Mouse (Mus musculus) neural tube, embryonic 15.5 days (tissue): ENCODE data around the gene Hmbs. TPM values are rescaled to one million over a fixed set of nuclear protein-coding genes. Genes with fewer than 3 reads are reported as not detected.
"Not testable (repeated sequence)": the region's sequence is repeated elsewhere in the genome, so short reads cannot be mapped to it uniquely, and the experiment has no call there.

Experiments used
- ATAC-seq: fragments of 200-750 bp; cut with Nextera tagmentation; 2 replicates; pipeline ENCODE4 v1.8.0; 2017; ENCODE audit warnings: mild to moderate bottlenecking, moderate TSS enrichment, moderate library complexity; ENCODE audit not compliant: low FRiP score
- H3K27ac ChIP-seq: fragments of 300-500 bp; sonication (generic); replicated peaks from 2 replicates; pipeline ENCODE4 v1.5.1; 2015; ENCODE audit warnings: mild to moderate bottlenecking, inconsistent platforms
- H3K27me3 ChIP-seq: fragments of 300-500 bp; sonication (generic); replicated peaks from 2 replicates; pipeline ENCODE4 v1.6.1; 2015; ENCODE audit warnings: inconsistent platforms
- H3K36me3 ChIP-seq: fragments of 300-500 bp; sonication (generic); 2 replicates; pipeline ENCODE4 v1.6.1; 2015; ENCODE audit warnings: inconsistent platforms
- H3K4me1 ChIP-seq: fragments of 300-500 bp; sonication (generic); 2 replicates; pipeline ENCODE4 v1.6.1; 2015; ENCODE audit warnings: inconsistent platforms
- H3K4me2 ChIP-seq: fragments of 300-500 bp; sonication (generic); 2 replicates; pipeline ENCODE4 v1.6.1; 2015; ENCODE audit warnings: inconsistent platforms, mild to moderate bottlenecking, moderate library complexity
- H3K4me3 ChIP-seq: fragments of 300-500 bp; sonication (generic); replicated peaks from 2 replicates; pipeline ENCODE4 v1.5.1; 2015; ENCODE audit warnings: mild to moderate bottlenecking, inconsistent platforms
- H3K9ac ChIP-seq: fragments of 300-500 bp; sonication (generic); replicated peaks from 2 replicates; pipeline ENCODE4 v1.6.1; 2015; ENCODE audit warnings: mild to moderate bottlenecking, inconsistent platforms
- H3K9me3 ChIP-seq: fragments of 300-500 bp; sonication (generic); replicated peaks from 2 replicates; pipeline ENCODE4 v1.6.1; 2016; ENCODE audit warnings: inconsistent platforms
- WGBS: fragments of 180-500 bp; shearing (Covaris S2); methylation state at CpG from one replicate; pipeline ENCODE4 v1.1.7; 2015; ENCODE audit warnings: mixed read lengths; 5-methylcytosine and 5-hydroxymethylcytosine counted together
- polyA plus RNA-seq: library from polyadenylated mRNA; unstranded; fragments of >200 nt; fragmentation: Nextera tagmentation; extraction: Ambion mirVana; gene quantifications from 2 replicates; pipeline ENCODE4 v1.2.1, GENCODE M21; 2015

Hmbs gene
- polyA plus RNA-seq, 1 experiment from 2014 or later: 58.3 TPM

GRCm38 (mm10) chr9:44361931-44362330 lies 17.9 kb upstream of the Hmbs start:
- H3K9me3 ChIP-seq, H3K27me3 ChIP-seq: not testable (repeated sequence)
- Histone ChIP-seq H3K4me1 (peaks cover 11% of the 10 kb centered on the region), H3K36me3 (peaks cover 25% of the 10 kb centered on the region), H3K9ac (peak overlapping the region; percentile 62; the same call in 1 of the 2 replicates), H3K27ac (peak overlapping the region; percentile 68), H3K4me2 (peak overlapping the region; percentile 67), H3K4me3 (peak overlapping the region; percentile 57)
- WGBS: 40% methylated on average over 4 of the region's 4 CpGs
- peak; percentile 39; the same call in 1 of the 2 replicates for ATAC-seq

GRCm38 (mm10) chr9:44361190-44361917 lies 17.3 kb upstream of the Hmbs start, which contains the start of gene Vps11:
Vps11 (minus strand) TSS chr9:44361670.
- WGBS: under 1% methylated on average over 44 of the region's 44 CpGs
- peak within 1 kb of the TSS; percentile 62 for H3K9ac ChIP-seq
- peaks cover 31% of the 10 kb centered on the region for H3K36me3 ChIP-seq
- H3K4me3 ChIP-seq: peak within 1 kb of the TSS; percentile 57
- H3K4me2 ChIP-seq: peak within 1 kb of the TSS; percentile 67
- ATAC-seq: peak; percentile 92
- H3K4me1 ChIP-seq: peaks cover 11% of the 10 kb centered on the region
- H3K9me3 ChIP-seq: no peaks in the 10 kb centered on the region
- H3K27ac ChIP-seq: peak within 1 kb of the TSS; percentile 68
- no peaks in the 10 kb centered on the region for H3K27me3 ChIP-seq

- Histone ChIP-seq H3K4me2 (no peak overlapping the region), H3K27ac (no peak overlapping the region), H3K4me3 (no peak overlapping the region), H3K9ac (no peak overlapping the region), H3K27me3 (no peaks in the 10 kb centered on the region), H3K36me3 (peaks cover 72% of the 10 kb centered on the region), H3K9me3 (no peaks in the 10 kb centered on the region), H3K4me1 (peaks cover 11% of the 10 kb centered on the region)
- WGBS: 70% methylated on average over 4 of the region's 4 CpGs
- no peak for ATAC-seq
These were observed 13.2 kb upstream of the Hmbs start for GRCm38 (mm10) chr9:44357207-44357606.

GRCm38 (mm10) chr9:44353142-44353541 lies 9.1 kb upstream of the Hmbs start:
- Histone ChIP-seq H3K27me3 (no peaks in the 10 kb centered on the region), H3K36me3 (peaks cover 95% of the 10 kb centered on the region), H3K4me2 (no peak overlapping the region), H3K9me3 (no peaks in the 10 kb centered on the region), H3K4me3 (no peak overlapping the region), H3K9ac (no peak overlapping the region), H3K27ac (no peak overlapping the region), H3K4me1 (peaks cover 3% of the 10 kb centered on the region; the same call in 1 of the 2 replicates)
- ATAC-seq: no peak
- WGBS: 97% methylated on average over 6 of the region's 6 CpGs

- Histone ChIP-seq H3K9me3 (no peaks in the 10 kb centered on the region), H3K27ac (no peak overlapping the region), H3K4me2 (no peak overlapping the region), H3K27me3 (no peaks in the 10 kb centered on the region), H3K9ac (no peak overlapping the region), H3K4me1 (no peaks in the 10 kb centered on the region), H3K4me3 (no peak overlapping the region), H3K36me3 (peaks cover 97% of the 10 kb centered on the region)
- 94% methylated on average over 10 of the region's 10 CpGs for WGBS
- no peak for ATAC-seq
These were observed 8.3 kb upstream of the Hmbs start for GRCm38 (mm10) chr9:44352337-44352736.

GRCm38 (mm10) chr9:44351396-44351795 lies 7.4 kb upstream of the Hmbs start:
- no peak overlapping the region for H3K4me2 ChIP-seq
- no peaks in the 10 kb centered on the region for H3K27me3 ChIP-seq
- 95% methylated on average over 4 of the region's 4 CpGs for WGBS
- H3K4me1 ChIP-seq: no peaks in the 10 kb centered on the region
- H3K9ac ChIP-seq: no peak overlapping the region
- no peaks in the 10 kb centered on the region for H3K9me3 ChIP-seq
- no peak overlapping the region for H3K4me3 ChIP-seq
- peaks cover 95% of the 10 kb centered on the region for H3K36me3 ChIP-seq
- no peak for ATAC-seq
- no peak overlapping the region for H3K27ac ChIP-seq

DNA sequence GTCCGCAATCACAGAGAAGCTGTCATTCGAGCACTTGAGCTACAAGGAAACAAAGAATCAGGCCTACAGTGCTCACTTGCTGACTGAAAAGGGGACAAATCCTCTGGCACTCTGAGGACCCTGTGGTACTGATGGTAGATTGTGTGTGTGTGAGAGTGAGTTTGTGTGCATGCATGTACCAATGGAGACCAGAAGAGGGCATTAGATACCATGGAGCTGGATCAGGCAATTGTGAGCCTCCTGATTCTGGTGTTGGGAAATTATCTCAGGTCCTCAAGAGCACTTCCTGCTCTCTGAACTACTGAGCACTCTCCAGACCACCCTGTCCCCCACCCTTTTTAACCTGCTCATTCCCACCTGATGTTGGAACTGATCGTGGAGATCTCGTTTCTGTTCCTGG lies 4.5 kb upstream of the Hmbs start:
- Histone ChIP-seq H3K27ac (no peak overlapping the region), H3K36me3 (peaks cover 70% of the 10 kb centered on the region), H3K27me3 (no peaks in the 10 kb centered on the region), H3K4me2 (no peak overlapping the region), H3K9me3 (no peaks in the 10 kb centered on the region), H3K9ac (no peak overlapping the region), H3K4me3 (no peak overlapping the region), H3K4me1 (peaks cover 5% of the 10 kb centered on the region; the same call in 1 of the 2 replicates)
- ATAC-seq: no peak
- WGBS: 97% methylated on average over 4 of the region's 4 CpGs

DNA sequence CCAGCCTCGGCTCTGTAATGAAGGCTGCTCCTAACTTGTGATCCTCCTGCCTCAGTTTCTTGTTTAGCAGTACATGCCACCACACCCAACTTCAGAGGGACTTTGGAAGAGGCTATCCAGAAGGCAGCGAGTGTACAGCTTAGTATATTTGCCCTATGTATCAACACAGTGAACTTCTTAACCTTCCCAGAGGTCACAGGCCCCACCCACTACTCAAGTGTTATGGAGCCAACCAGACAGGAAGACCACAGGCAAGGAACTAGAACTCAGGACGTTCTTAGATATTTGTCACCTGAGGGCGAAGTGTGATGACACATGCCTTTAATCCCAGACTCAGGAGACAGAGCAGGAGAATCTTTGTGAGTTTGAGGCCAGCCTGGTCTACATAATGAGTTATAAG lies 3.6 kb upstream of the Hmbs start:
- H3K27ac ChIP-seq: no peak overlapping the region
- H3K4me3 ChIP-seq: no peak overlapping the region
- WGBS: 94% methylated on average over 4 of the region's 4 CpGs
- no peaks in the 10 kb centered on the region for H3K27me3 ChIP-seq
- no peaks in the 10 kb centered on the region for H3K9me3 ChIP-seq
- H3K4me2 ChIP-seq: no peak overlapping the region
- peaks cover 61% of the 10 kb centered on the region for H3K36me3 ChIP-seq
- no peak overlapping the region for H3K9ac ChIP-seq
- no peak for ATAC-seq
- peaks cover 14% of the 10 kb centered on the region for H3K4me1 ChIP-seq

DNA sequence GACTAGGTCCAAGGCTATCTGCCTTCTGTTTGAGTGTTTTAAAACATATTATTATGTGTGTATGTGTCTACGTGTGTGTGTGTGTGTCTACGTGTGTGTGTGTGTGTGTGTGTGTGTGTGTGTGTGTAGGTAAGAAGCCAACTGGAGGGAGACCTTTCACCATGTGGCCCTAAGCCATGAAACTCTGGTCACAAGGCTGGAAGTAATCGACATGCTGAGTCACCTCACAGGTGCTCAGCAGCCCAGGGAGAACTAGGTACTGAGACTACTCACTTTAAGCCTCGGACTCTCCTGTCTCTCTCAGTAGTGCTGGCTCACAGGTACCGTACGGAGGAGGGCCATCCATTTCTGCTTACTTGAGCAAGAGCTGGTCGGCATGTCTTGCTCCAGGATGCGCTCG lies 3.1 kb upstream of the Hmbs start:
- Histone ChIP-seq H3K9ac (no peak overlapping the region), H3K27ac (no peak overlapping the region), H3K27me3 (no peaks in the 10 kb centered on the region), H3K4me2 (no peak overlapping the region), H3K4me1 (peaks cover 18% of the 10 kb centered on the region), H3K9me3 (no peaks in the 10 kb centered on the region), H3K36me3 (peaks cover 56% of the 10 kb centered on the region), H3K4me3 (no peak overlapping the region)
- ATAC-seq: no peak
- 94% methylated on average over 9 of the region's 9 CpGs for WGBS

GRCm38 (mm10) chr9:44345570-44346433 lies 1.8 kb upstream of the Hmbs start:
- H3K4me3 ChIP-seq: no peak overlapping the region
- H3K36me3 ChIP-seq: peaks cover 42% of the 10 kb centered on the region
- H3K9me3 ChIP-seq: no peaks in the 10 kb centered on the region
- H3K4me1 ChIP-seq: peaks cover 20% of the 10 kb centered on the region
- no peaks in the 10 kb centered on the region for H3K27me3 ChIP-seq
- no peak for ATAC-seq
- 95% methylated on average over 6 of the region's 6 CpGs for WGBS
- no peak overlapping the region for H3K4me2 ChIP-seq
- H3K27ac ChIP-seq: no peak overlapping the region
- H3K9ac ChIP-seq: no peak overlapping the region

GRCm38 (mm10) chr9:44343290-44343689 lies 738 bp downstream of the Hmbs start:
- Histone ChIP-seq H3K4me3 (peak overlapping the region; percentile 92), H3K9me3 (no peaks in the 10 kb centered on the region), H3K27me3 (no peaks in the 10 kb centered on the region), H3K4me2 (peak overlapping the region; percentile 70), H3K4me1 (peaks cover 20% of the 10 kb centered on the region), H3K36me3 (peaks cover 25% of the 10 kb centered on the region), H3K9ac (peak overlapping the region; percentile 86), H3K27ac (peak overlapping the region; percentile 99)
- WGBS: 11% methylated on average over 6 of the region's 6 CpGs
- 0 out of 2 replicates have a peak, but pooled peaks have one; percentile 17 for ATAC-seq
